Mouse (Mus musculus) spleen, adult 2 months (tissue): ENCODE data around the gene Whamm.

Source experiments
- CTCF ChIP-seq: fragments of 200-500 bp; IDR thresholded peaks from 2 replicates; pipeline ENCODE4 v1.5.1; 2011; ENCODE audit warnings: mild to moderate bottlenecking, inconsistent platforms; ENCODE audit not compliant: insufficient read depth, insufficient read length, insufficient replicate concordance; ENCODE audit errors: extremely low read depth
- POLR2A ChIP-seq: fragments of 200-500 bp; IDR thresholded peaks from 2 replicates; pipeline ENCODE4 v1.6.1; 2011; ENCODE audit warnings: low read depth, low read length, inconsistent platforms

DNA sequence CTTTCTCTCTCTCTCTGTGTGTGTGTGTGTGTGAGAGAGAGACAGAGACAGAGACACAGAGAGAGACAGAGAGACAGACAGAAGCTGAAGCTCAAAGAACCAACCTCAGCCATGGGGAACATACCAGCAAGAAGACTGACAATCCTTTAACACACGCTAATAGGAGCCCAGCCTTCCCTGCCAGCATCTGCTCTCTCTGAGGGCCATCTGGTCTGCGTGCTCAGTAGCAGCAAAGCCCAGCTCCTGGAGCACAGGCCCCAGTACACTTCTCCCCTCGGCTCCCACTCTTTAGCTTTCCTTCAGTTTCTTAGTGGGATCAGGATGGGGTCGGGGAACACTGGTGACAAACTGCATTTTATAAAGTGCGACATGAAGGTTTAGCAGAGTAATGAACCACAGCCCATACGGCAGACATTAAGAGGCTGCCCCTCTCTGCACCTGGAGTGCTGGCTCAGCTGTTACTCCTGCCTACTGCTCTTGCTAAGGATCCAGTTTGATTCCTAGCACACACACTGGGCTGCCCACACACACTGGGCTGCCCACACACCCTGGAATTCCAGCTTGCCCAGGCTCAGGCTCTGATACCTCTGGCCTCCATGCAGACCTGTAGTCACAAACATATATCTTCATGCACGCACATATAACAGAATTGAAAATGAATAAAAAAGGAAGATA is 5.5 kb upstream of the Whamm start:
- TF ChIP-seq POLR2A, result no peak
- TF ChIP-seq CTCF, result no peak
